Mouse (Mus musculus) spleen, adult 2 months (tissue): ENCODE results near the gene Il27ra.
A peak's percentile ranks its signal among the peaks of the same experiment; 100 is the strongest.

Experiments
- CTCF ChIP-seq: fragments of 200-500 bp; IDR thresholded peaks from 2 replicates; pipeline ENCODE4 v1.5.1; 2011; ENCODE audit warnings: mild to moderate bottlenecking, inconsistent platforms; ENCODE audit not compliant: insufficient read depth, insufficient read length, insufficient replicate concordance; ENCODE audit errors: extremely low read depth
- POLR2A ChIP-seq: fragments of 200-500 bp; IDR thresholded peaks from 2 replicates; pipeline ENCODE4 v1.6.1; 2011; ENCODE audit warnings: low read depth, low read length, inconsistent platforms

GRCm38 (mm10) chr8:84010625-84011611 lies 31.5 kb downstream of the Il27ra start:
- no peak for TF ChIP-seq POLR2A
- TF ChIP-seq CTCF = peak; percentile 60
